Mouse (Mus musculus) stomach, postnatal 0 days (tissue): Measurements from ENCODE around the gene Tpbgl.

ENCODE experiments used
- CTCF ChIP-seq: IDR thresholded peaks from 2 replicates; pipeline ENCODE4 v1.5.1; 2016; ENCODE audit warnings: antibody characterized with exemption, low read depth, mild to moderate bottlenecking, moderate library complexity
- EP300 ChIP-seq: optimal IDR thresholded peaks from 2 replicates; pipeline ENCODE3; 2016; ENCODE audit warnings: antibody characterized with exemption

GRCm38 (mm10) chr7:99661071-99661470, 34.2 kb upstream of the Tpbgl start:
- TF ChIP-seq CTCF (no peak), EP300 (no peak)
